Mouse (Mus musculus) common myeloid progenitor, adult 5-6 weeks (primary cell): ENCODE data around the gene Wdr54. TPM values are rescaled to one million over a fixed set of nuclear protein-coding genes. Genes with fewer than 3 reads are reported as not detected.
"Not testable (repeated sequence)": the region's sequence is repeated elsewhere in the genome, so short reads cannot be mapped to it uniquely, and the experiment has no call there.

Source experiments
- ATAC-seq: replicated peaks from 2 replicates; pipeline ENCODE4 v1.8.0; 2016; ENCODE audit warnings: low read depth, mild to moderate bottlenecking, moderate TSS enrichment, inconsistent platforms; ENCODE audit not compliant: poor library complexity, severe bottlenecking
- total RNA-seq: library from RNA; stranded (forward); fragments of 200-1000, 187-1606 nt; gene quantifications from 2 replicates; pipeline ENCODE4 v1.2.3, GENCODE M21; 2017

Gene Wdr54
- total RNA-seq, 1 experiment from 2014 or later: not detected

DNA sequence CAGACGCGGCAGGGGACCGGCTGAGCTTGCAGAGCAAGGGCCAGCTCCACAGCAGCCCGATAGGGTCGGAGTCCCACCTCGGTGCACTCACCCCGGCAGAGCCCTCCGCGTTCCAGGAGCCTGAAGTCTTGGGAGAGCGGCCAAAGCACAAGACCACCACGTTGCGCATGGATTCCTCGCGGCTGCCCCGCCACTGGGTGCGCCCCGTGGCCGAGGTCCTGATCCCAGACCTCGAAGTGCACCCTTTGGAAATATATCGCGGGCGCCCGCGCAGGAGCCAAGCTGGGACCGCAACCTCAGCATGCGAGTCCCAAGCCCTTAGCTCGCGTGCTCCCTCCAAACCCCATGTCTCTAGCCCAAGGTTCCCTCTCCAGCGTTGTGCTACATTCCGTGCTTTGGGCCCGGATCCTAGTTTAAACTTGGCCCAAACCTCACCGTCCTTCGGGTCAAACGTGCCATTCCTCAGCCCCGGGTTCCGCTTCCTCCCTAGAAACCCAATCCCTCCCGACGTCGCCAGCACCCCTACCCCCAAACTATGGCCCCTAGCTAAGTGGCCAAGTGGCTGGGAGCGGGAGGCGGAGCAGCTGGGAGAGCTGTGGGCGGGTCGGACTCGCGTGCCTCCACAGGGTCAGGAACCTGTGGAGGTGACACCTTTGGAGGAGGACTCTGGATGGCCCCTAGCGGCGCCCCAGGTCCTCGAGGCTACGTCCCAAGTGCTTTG is 5.9 kb upstream of the Wdr54 start:
- ATAC-seq: no peak

GRCm38 (mm10) chr6:83161442-83161841 is 5.2 kb upstream of the Wdr54 start:
- ATAC-seq: no peak

GRCm38 (mm10) chr6:83159456-83159855 is 3.3 kb upstream of the Wdr54 start:
- not testable (repeated sequence) for ATAC-seq

DNA sequence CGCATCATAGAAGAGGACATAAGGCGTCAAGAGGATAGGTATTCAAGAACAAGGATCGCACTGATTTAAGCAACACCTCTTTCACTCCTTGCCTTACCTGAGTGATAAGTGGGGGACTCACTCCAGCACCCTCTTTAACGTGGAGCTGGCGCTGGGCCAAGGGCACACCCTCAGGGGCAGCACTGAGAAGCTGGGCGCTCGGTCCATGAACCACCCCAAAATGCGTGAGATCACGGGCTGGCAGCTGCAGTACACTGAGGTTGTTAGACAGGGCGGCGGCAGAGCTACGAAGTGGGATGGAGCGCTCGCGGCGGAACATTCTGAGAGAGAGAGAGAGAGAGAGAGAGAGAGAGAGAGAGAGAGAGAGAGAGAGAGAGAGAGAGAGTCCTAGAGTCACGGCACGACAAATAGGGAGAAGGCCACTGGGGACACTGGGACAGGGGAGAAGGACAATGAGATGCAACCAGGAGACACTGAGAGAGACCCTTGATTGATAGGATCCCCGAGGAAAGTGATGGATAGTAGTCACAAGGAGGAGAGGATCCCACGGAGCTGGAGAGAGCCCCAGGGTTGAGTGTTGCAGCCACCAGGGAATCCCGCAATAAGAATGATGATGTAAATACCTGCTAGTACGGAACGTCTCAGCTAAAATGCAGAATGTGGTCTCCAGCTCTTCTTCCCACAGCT is 502 bp downstream of the Wdr54 start:
- 0 out of 2 replicates have a peak, but pooled peaks have one; percentile 19 for ATAC-seq

DNA sequence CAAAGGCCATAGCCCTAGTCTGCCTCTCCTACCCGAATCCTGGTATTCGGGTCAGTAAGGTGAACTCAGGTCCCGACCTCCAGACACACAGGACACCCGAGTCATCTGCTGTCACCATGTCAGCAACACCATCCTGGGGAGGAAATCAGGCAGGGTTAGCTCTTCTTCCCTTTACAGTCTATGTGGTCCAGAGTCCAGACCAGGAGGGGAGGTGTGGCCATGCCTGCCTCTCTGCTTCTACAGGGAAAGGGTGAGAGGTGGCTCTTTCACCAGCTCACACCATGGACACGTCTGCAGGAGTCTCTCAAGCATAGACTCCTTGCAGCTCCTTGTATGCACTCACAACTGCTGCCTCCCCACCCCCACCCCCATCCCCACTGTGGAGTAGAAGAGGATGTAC is 2.7 kb downstream of the Wdr54 start:
- no peak for ATAC-seq

GRCm38 (mm10) chr6:83153038-83153437 is 3.2 kb downstream of the Wdr54 start:
- ATAC-seq: no peak

- no peak for ATAC-seq
Measured at GRCm38 (mm10) chr6:83151721-83152120, 4.5 kb downstream of the Wdr54 start.

DNA sequence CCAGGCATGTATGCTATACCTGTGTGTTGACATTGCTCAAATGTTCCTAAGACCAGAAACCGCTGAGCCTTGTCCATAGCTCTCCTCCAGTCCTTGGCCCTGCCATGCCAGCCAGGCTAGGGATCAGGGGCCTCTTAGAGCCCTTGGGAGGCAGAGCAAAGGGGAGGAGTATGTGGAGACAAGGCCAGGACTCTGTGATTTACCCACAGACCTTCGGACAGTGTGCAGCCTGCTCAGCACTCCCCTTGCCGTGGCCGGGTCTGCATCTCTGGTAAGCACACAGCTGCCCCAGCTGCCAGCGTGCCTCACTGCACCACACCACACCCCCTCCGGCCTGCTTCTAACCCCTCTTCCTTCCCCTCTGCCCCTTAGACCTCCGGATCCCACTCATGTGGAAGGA is 8.9 kb downstream of the Wdr54 start:
- no peak for ATAC-seq

GRCm38 (mm10) chr6:83145805-83146204 is 10.4 kb downstream of the Wdr54 start:
- ATAC-seq: no peak

- no peak for ATAC-seq
Measured at GRCm38 (mm10) chr6:83145209-83145608, 11.0 kb downstream of the Wdr54 start.

DNA sequence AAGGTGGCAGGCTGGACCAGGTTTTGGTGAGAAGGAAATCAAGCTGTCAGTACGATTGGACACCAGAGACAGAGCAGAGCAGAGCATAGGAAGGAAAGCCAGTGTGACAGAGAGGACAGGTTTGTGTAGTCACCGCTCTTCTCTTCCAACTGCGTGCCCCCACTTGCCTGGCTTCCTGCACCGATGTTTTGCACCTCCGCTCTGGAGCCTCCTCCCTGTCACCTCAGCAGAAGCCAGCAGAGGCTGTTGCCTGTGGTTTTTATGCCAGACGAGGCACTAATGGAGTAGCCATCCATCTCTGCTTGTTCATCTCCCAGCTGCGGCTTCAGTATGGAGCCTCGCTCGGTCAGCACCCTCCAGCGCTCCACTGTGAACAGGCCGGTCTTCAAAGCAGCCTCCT is 13.3 kb downstream of the Wdr54 start:
- no peak for ATAC-seq

DNA sequence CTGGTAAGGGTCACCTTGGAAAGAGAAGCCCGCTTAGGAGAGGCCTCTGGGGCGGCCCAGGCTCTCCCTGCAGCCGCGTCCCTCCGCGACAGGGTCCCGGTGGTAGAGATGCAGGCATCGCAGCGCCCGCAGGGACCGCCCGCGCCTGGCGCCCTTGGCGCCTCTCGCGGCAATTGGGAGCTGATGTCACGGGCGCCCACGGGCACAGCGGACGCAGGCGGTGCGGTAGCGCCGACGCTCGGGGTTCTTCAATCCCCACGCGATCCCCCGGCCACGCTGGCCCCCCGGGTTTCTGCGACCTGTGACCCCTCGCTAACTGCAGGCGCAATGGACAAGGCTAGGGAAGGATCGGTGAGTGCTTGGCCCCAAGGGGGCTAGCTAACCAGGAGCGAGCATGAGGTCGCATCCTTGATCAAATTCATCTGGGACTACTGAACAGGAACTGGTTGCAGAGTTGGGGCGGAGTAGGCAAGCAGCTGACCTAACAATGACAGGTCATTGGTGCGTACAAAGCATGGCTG is 13.9 kb downstream of the Wdr54 start:
- ATAC-seq: no peak

GRCm38 (mm10) chr6:83141636-83142035 is 14.6 kb downstream of the Wdr54 start:
- no peak for ATAC-seq

DNA sequence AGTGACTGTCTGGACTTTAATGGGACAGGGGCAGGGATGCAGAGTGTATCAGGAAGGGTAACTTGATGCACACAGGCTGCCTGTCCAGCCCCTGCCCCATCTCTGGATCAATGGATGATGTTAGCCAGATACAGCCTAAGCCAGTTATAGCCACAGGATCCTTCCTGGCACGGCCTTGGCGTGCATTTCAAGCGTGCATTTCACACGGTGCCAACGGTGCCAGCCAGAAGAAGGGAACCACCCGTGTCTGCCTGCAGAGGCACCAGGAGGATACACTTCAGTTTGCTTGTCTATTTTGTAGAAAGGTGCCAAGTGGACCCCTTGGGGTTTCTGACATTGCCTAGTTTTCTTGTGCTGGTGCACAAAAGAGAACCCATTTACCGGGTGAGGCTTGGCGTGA is 16.2 kb downstream of the Wdr54 start:
- no peak for ATAC-seq

DNA sequence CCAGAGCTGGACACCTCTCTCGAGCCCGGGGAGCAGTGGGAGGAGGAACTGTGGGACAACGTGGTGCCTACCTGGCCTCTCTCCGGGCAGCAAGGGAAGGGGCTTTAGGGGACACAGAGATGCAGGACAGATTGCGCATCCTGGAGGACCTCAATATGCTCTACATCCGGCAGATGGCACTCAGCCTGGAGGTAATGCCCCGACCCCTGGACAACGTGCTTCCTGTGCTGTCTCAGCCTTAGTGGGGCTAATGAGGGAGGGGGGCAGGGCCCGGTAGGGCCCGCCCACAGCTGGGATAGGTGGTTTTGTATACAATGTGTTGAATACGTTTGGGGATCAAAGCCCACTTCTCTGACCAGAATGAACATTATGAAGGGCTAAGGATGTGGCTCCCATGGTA is 18.1 kb downstream of the Wdr54 start:
- peak; percentile 44 for ATAC-seq

DNA sequence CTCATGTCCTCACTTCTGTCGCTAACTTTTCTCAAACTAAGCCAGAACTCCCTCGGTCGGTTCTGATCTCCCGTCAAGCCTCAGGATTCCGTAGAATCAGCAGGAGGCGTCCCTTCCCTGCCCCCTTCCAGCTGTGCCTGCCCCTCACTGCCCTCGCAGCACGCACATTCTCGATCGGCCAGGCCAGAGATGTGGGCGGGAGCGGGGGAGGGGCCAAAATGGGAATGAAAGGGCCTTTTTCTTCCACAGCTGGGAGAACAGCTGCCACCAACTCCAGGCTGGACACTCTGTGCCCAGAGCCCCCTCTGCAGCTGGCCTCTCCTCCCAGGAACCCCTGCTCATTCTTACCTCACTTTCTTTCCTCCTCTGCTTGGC is 18.6 kb downstream of the Wdr54 start:
- peak; percentile 36 for ATAC-seq

- ATAC-seq: peak; percentile 23
Measured at GRCm38 (mm10) chr6:83136881-83137575, 19.2 kb downstream of the Wdr54 start.

GRCm38 (mm10) chr6:83136291-83136880 is 19.8 kb downstream of the Wdr54 start:
- ATAC-seq: no peak

DNA sequence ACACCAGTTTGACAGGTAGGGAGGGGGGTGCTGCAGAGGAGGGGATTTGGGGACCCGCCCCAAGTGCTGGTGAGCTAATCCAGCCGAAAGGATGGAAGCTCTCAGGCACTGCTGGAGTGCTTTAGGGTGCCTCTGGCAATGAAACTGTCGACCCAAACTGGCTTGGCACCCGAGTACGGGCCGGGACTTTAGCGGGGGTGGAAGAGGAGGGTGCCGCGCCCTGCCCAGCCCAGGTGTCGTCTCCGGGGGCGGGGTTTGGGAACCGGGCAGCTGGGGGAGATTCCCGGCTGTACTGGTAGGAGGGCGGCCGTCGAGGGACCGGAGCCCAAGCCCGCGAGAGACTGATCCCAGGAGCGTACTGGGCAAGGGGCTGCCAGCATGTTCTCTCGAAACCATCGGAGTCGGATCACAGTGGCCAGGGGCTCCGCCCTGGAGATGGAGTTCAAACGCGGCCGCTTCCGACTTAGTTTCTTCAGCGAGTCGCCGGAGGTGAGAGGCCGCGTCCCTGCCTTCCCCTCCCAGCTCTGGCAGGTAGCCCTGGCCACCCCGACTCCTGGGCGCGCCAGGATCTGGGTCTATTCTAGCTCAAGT is 20.5 kb downstream of the Wdr54 start:
- no peak for ATAC-seq

GRCm38 (mm10) chr6:83134951-83135513 is 21.2 kb downstream of the Wdr54 start, which contains the start of gene Rtkn:
Gene Rtkn (plus strand): TSS chr6:83135463.
- no peak for ATAC-seq
